Mouse (Mus musculus): ENCODE measurements at regions not wholly inside any gene's neighbourhood (a gene's known extent, or its start where the extent isn't known, plus 50 kb on each side); places are given as distances from the start of the nearest gene placed in this dataset.

DNA sequence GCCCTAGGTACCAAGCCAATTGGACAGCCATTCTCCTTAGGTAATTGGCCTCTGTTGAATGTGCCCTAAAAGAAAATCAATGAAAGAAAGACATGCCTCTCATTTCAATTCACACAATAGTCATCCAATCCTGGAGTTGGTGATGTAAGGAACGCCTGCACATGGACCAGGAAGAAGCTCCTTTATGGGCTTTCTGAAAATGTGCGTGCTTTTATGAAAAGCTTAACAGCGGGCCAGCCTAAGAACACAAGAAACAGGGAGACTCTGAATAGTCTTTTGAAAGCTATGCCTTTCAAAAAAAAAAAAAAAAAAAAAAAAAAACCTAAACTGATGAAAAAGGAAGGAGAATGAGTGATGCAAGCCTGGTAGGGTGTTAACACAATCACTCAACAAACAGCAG, 183.1 kb downstream of the Pcdh19 start:
- DNase-seq (ENCODE audit: low read depth, low spot score) (no peak), ATAC-seq (no peak)
- POLR2A ChIA-PET = interaction anchor here (0.6 kb wide), 1 partner anchor 624 kb away, joined by 5 read pairs; no protein-coding TSS in a partner anchor
- TF ChIP-seq CTCF (IDR thresholded peaks at IDR 0.05) = no peak
- CTCF ChIA-PET = no interaction called here
- peaks cover 15% of the 10 kb centered on the region for H3K27me3 ChIP-seq
- in situ Hi-C loops (cut with MboI; ENCODE audit: low pct_unique_long_range_greater_than_20kb) = no loop called here

DNA sequence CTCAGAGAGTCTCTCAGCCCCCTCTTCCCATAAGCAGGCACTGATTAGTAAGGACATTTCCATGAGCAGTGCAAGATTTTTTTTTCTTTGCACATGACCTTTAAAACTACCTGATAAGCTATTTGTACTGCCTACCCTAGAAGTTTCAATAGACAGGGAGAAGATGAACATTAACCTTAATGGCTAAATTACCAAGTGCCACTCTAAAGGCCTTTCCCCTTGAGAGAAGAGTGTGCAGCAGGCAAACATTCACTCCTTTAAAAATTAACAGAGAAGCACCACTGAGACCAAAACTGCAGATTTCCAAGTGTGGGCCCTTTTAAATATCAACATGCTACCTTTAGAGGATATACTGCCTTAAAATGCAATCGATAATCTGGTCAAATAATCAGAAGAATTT, 226.9 kb downstream of the Pcdh19 start:
- no peak for TF ChIP-seq CTCF (IDR thresholded peaks at IDR 0.05)
- H3K27me3 ChIP-seq = peaks cover 11% of the 10 kb centered on the region
- in situ Hi-C loops (cut with MboI; ENCODE audit: low pct_unique_long_range_greater_than_20kb) = no loop called here
- no peak for ATAC-seq
- ChIA-PET POLR2A (no interaction called here), CTCF (no interaction called here)
- DNase-seq (ENCODE audit: low read depth, low spot score) = no peak

DNA sequence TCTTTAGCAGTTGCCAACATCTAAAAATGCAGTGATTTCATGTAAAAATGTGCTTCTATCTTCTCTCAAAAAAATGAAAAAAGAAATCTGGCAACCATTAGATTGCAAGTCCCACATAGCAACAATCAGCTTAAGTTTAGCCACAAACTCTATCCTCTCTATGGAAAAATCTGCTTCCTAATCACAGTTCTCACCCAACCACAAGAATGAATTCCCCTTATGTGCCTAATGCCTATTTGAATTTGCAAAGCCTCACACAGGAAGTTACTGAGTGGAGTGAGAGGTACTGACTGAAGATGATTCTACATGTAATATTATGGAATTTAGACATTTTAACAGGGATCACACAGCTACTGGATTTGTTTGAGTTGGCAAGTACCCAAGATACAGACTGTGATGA, 241.4 kb downstream of the Pcdh19 start:
- ATAC-seq = no peak
- DNase-seq (ENCODE audit: low read depth, low spot score) = no peak
- TF ChIP-seq CTCF (IDR thresholded peaks at IDR 0.05) = no peak
- H3K27me3 ChIP-seq = peaks cover 31% of the 10 kb centered on the region
- in situ Hi-C loops (cut with MboI; ENCODE audit: low pct_unique_long_range_greater_than_20kb) = no loop called here
- ChIA-PET CTCF (no interaction called here), POLR2A (interaction anchor here (0.6 kb wide), 1 partner anchor 79 kb away, joined by 3 read pairs; no protein-coding TSS in a partner anchor)

DNA sequence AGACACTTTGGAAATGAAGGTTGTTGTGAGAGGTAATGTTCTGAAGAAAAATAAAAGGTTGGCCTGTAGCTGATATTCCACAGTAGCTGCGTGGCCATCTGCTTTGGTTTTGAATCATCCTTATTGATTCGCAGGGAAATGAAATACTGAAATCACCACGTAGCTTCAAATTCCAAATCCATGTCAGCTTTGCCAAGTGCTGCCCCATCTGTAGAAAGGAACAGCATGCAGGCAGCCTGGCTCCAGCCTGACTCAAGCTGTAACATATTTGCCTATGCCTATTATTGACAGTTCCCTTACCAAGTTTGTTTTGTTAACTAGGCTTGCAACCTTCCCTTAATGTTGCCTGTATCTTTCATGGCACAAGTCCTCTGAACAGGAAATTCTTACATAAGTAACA, 286.3 kb downstream of the Pcdh19 start:
- in situ Hi-C loops (cut with MboI; ENCODE audit: low pct_unique_long_range_greater_than_20kb) = no loop called here
- DNase-seq (ENCODE audit: low read depth, low spot score) (no peak), ATAC-seq (no peak)
- TF ChIP-seq CTCF (IDR thresholded peaks at IDR 0.05) = no peak
- peaks cover 27% of the 10 kb centered on the region for H3K27me3 ChIP-seq
- ChIA-PET POLR2A (no interaction called here), CTCF (no interaction called here)

DNA sequence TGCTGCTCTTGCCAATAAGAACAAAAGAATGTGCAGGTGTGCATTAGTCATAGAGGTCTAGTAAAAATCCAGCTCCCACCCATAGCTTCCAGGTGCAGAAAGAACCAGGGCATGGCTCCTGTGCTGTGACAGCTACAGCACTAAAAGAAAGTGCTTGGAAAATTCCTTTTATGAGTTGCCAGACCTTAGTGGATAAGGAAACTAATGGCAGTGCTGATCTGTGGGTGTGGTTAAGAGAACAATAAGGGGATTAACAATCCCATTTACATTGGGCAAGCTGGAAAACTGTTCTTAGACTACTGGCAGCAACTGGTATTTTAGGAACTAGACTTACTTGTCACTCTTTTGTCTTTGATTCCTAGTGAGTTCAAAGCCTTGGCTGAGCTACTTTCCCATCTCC, 301.0 kb downstream of the Pcdh19 start:
- in situ Hi-C loops (cut with MboI; ENCODE audit: low pct_unique_long_range_greater_than_20kb) = no loop called here

DNA sequence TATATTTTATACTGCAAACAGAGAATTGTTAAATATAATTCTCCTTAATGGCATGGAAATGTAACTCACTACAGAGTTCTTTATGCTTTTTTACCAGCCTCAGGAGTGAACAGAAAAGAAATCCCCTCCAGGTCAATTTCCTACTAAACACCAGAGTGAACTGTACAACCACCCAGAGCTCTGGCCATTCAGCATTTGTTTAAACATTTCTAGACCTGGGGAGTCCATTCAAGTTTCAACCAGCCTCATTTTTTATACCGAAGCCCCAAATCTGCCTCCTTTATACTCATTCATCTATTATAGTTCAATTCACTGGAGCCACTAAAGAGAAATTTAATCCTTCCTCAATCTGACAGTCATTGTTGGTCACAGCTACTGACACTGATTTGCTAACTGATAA, 314.8 kb downstream of the Pcdh19 start:
- H3K27me3 ChIP-seq = peaks cover 4% of the 10 kb centered on the region
- ChIA-PET POLR2A (no interaction called here), CTCF (no interaction called here)
- in situ Hi-C loops (cut with MboI; ENCODE audit: low pct_unique_long_range_greater_than_20kb) = no loop called here
- no peak for TF ChIP-seq CTCF (IDR thresholded peaks at IDR 0.05)
- DNase-seq (ENCODE audit: low read depth, low spot score) = no peak
- ATAC-seq = no peak

More for the DNA sequence above, 301.0 kb downstream of the Pcdh19 start:
- DNase-seq (ENCODE audit: low read depth, low spot score) = no peak
- ATAC-seq = no peak
- no peak for TF ChIP-seq CTCF (IDR thresholded peaks at IDR 0.05)
- ChIA-PET CTCF (no interaction called here), POLR2A (no interaction called here)
- H3K27me3 ChIP-seq = peaks cover 57% of the 10 kb centered on the region

DNA sequence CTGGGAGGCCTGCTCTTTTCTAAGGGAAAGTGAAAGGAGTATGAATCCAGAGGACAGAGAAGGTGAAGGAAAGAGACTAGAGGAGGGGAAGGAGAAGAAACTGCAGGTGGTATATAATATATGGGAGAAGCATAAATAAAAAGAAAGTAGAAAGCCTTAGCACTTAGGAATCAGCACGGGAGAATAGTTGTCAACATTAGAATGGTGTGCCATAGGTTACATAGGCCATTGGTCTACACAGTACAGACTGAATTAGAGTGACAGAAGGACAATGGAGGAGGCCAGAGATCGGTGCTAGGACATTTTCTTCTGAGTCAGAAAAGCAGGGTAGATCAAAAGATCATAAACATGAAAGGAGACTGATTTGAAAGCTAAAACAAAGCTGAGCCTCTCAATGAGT, 315.7 kb downstream of the Pcdh19 start:
- H3K27me3 ChIP-seq = no peaks in the 10 kb centered on the region
- no peak for DNase-seq (ENCODE audit: low read depth, low spot score)
- POLR2A ChIA-PET = no interaction called here
- CTCF ChIA-PET = interaction anchor here (0.6 kb wide), 1 partner anchor 592 kb away, joined by 4 read pairs; no protein-coding TSS in a partner anchor
- in situ Hi-C loops (cut with MboI; ENCODE audit: low pct_unique_long_range_greater_than_20kb) = no loop called here
- no peak for ATAC-seq
- no peak for TF ChIP-seq CTCF (IDR thresholded peaks at IDR 0.05)

DNA sequence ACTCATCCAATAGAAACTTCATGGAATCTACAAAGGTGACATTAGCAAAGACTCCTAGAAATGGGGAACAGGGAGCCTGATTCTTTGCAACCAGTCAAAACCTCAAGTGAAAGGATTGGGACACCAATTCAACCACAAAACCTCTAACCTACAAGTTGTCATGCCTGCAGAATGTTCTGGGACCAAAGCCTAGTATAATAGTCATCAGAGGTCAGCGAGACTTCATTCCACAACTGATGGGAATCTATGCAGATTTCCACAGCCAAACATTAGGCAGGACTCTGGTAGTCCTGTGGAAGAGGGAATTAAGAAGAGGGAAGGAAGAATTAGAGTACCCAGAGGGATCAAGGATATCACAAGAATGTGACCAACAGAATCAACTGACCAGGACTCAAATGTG, 316.4 kb downstream of the Pcdh19 start:
- no peak for DNase-seq (ENCODE audit: low read depth, low spot score)
- in situ Hi-C loops (cut with MboI; ENCODE audit: low pct_unique_long_range_greater_than_20kb) = no loop called here
- no peak for ATAC-seq
- ChIA-PET POLR2A (no interaction called here), CTCF (no interaction called here)
- TF ChIP-seq CTCF (IDR thresholded peaks at IDR 0.05) = no peak
- no peaks in the 10 kb centered on the region for H3K27me3 ChIP-seq

DNA sequence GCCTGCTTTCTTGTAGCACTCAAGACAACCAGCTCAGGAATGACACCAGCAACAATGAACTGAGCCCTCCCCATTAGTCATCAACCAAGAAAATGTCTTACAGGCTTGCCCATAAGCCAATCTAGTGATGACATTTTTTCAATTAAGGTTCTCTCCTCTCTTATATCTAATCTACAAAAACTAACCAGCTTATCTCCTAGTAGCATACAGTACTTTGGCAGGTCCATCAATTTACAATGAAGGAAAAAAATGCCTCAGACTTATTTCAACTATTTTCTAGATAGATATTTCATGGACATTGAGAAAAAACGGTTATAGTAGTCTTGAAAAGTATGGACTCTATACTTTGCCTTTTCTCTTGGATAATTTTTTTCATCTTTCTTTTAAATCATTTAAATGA, 328.0 kb downstream of the Pcdh19 start:
- ATAC-seq (no peak), DNase-seq (ENCODE audit: low read depth, low spot score) (no peak)
- no peak for TF ChIP-seq CTCF (IDR thresholded peaks at IDR 0.05)
- CTCF ChIA-PET = no interaction called here
- H3K27me3 ChIP-seq = no peaks in the 10 kb centered on the region
- POLR2A ChIA-PET = no interaction called here
- in situ Hi-C loops (cut with MboI; ENCODE audit: low pct_unique_long_range_greater_than_20kb) = no loop called here

All from Patski (cell line).